Mouse (Mus musculus) CH12.LX (cell line): ENCODE results near the gene Ninl. TPM values are rescaled to one million over a fixed set of nuclear protein-coding genes. Genes with fewer than 3 reads are reported as not detected.
"Not testable (repeated sequence)": the region's sequence is repeated elsewhere in the genome, so short reads cannot be mapped to it uniquely, and the experiment has no call there.

Experiments used
- DNase-seq: peaks from one replicate; pipeline ENCODE4 v3.0.0-alpha.2; 2013; ENCODE audit errors: extremely low read depth
- H3K27ac ChIP-seq: 2 replicates; pipeline ENCODE4 v1.5.1; 2012; ENCODE audit warnings: low read depth, mild to moderate bottlenecking, control low read depth, moderate library complexity; ENCODE audit not compliant: insufficient read depth
- H3K27me3 ChIP-seq: replicated peaks from 2 replicates; pipeline ENCODE3; 2012; ENCODE audit warnings: inconsistent platforms
- H3K36me3 ChIP-seq, 2 experiments: replicated peaks in 1 of 2; 2 replicates each; pipeline versions ENCODE3 to v1.6.1; 2012; ENCODE audit warnings: inconsistent platforms in 1 of 2, low read length in 1 of 2, mild to moderate bottlenecking in 1 of 2, mixed read lengths in 1 of 2, moderate library complexity in 1 of 2; ENCODE audit not compliant: control insufficient read depth in 1 of 2, insufficient read depth in 1 of 2
- H3K4me1 ChIP-seq, 2 experiments: 2 replicates each; pipeline ENCODE4 v1.6.1; 2012; ENCODE audit warnings: inconsistent platforms in 1 of 2, moderate library complexity in 1 of 2; ENCODE audit not compliant: insufficient read depth in 2 of 2, control insufficient read depth in 1 of 2
- H3K4me2 ChIP-seq: 2 replicates; pipeline ENCODE4 v1.6.1; 2012; ENCODE audit warnings: low read depth, mild to moderate bottlenecking, control low read depth; ENCODE audit not compliant: poor library complexity, insufficient read depth, severe bottlenecking
- H3K4me3 ChIP-seq, 3 experiments: fragments of 150-350 bp in 1 of 3; sonication (generic) in 1 of 3; replicated peaks in 1 of 3; 2 replicates each; pipeline versions ENCODE3 to v1.5.1; 2011 to 2012; ENCODE audit warnings: low read depth in 2 of 3, low read length in 2 of 3, mild to moderate bottlenecking in 2 of 3, moderate library complexity in 2 of 3, control low read depth in 1 of 3, improper control_type of control experiment in 1 of 3, inconsistent platforms in 1 of 3, mixed read lengths in 1 of 3; ENCODE audit not compliant: poor library complexity in 1 of 3
- H3K79me2 ChIP-seq: replicated peaks from 2 replicates; pipeline ENCODE4 v1.6.1; 2012; ENCODE audit warnings: mild to moderate bottlenecking, moderate library complexity; ENCODE audit not compliant: control insufficient read depth, poor library complexity, insufficient read depth, severe bottlenecking; ENCODE audit errors: extremely low read depth
- H3K9ac ChIP-seq: 2 replicates; pipeline ENCODE4 v1.6.1; 2012; ENCODE audit warnings: low read depth, mild to moderate bottlenecking, control low read depth, moderate library complexity; ENCODE audit not compliant: insufficient read depth
- H3K9me3 ChIP-seq: replicated peaks from 2 replicates; pipeline ENCODE3; 2012; ENCODE audit warnings: low read length, inconsistent platforms, mixed read lengths
- CHD1 ChIP-seq: IDR thresholded peaks from 2 replicates; pipeline ENCODE4 v1.6.1; 2012; ENCODE audit warnings: low read depth, low read length, improper control_type of control experiment, inconsistent platforms
- CHD2 ChIP-seq: IDR thresholded peaks from 2 replicates; pipeline ENCODE4 v1.6.1; 2011; ENCODE audit warnings: low read length, improper control_type of control experiment
- E2F4 ChIP-seq: IDR thresholded peaks from 2 replicates; pipeline ENCODE4 v1.6.1; 2011; ENCODE audit warnings: low read depth, low read length, improper control_type of control experiment; ENCODE audit not compliant: insufficient replicate concordance
- ELF1 ChIP-seq: IDR thresholded peaks from 2 replicates; pipeline ENCODE4 v1.6.1; 2014; ENCODE audit warnings: low read depth, mild to moderate bottlenecking, inconsistent platforms, low read length, improper control_type of control experiment
- GABPA ChIP-seq: IDR thresholded peaks from 2 replicates; pipeline ENCODE4 v1.6.1; 2012; ENCODE audit warnings: low read depth, low read length, improper control_type of control experiment, inconsistent platforms; ENCODE audit not compliant: insufficient replicate concordance
- IRF4 ChIP-seq: IDR thresholded peaks from 2 replicates; pipeline ENCODE4 v1.6.1; 2014; ENCODE audit warnings: low read depth, mild to moderate bottlenecking, inconsistent platforms, low read length, improper control_type of control experiment
- JUND ChIP-seq: conservative IDR thresholded peaks from 2 replicates; pipeline ENCODE4 v1.6.1; 2011; ENCODE audit warnings: low read depth, low read length, improper control_type of control experiment
- KAT2A ChIP-seq: IDR thresholded peaks from 2 replicates; pipeline ENCODE4 v1.6.1; 2012; ENCODE audit warnings: low read length, improper control_type of control experiment, inconsistent platforms; ENCODE audit not compliant: insufficient replicate concordance
- MAFK ChIP-seq: IDR thresholded peaks from 2 replicates; pipeline ENCODE4 v1.6.1; 2011; ENCODE audit warnings: low read length, improper control_type of control experiment; ENCODE audit not compliant: insufficient replicate concordance
- MAX ChIP-seq: IDR thresholded peaks from 2 replicates; pipeline ENCODE4 v1.6.1; 2011; ENCODE audit warnings: low read length, improper control_type of control experiment
- MYC ChIP-seq: IDR thresholded peaks from 2 replicates; pipeline ENCODE4 v1.6.1; 2011; ENCODE audit warnings: low read depth, mild to moderate bottlenecking, improper control_type of control experiment, low read length
- NELFE ChIP-seq: IDR thresholded peaks from 2 replicates; pipeline ENCODE4 v1.6.1; 2011; ENCODE audit warnings: low read depth, low read length, improper control_type of control experiment
- NRF1 ChIP-seq: IDR thresholded peaks from 2 replicates; pipeline ENCODE4 v1.6.1; 2014; ENCODE audit warnings: low read depth, mild to moderate bottlenecking, inconsistent platforms, low read length, improper control_type of control experiment, moderate library complexity
- RCOR1 ChIP-seq: conservative IDR thresholded peaks from 2 replicates; pipeline ENCODE4 v1.6.1; 2012; ENCODE audit warnings: low read depth, mild to moderate bottlenecking, inconsistent platforms, low read length, improper control_type of control experiment
- SIN3A ChIP-seq: IDR thresholded peaks from 2 replicates; pipeline ENCODE4 v1.6.1; 2012; ENCODE audit warnings: low read length, improper control_type of control experiment, inconsistent platforms
- SMC3 ChIP-seq: IDR thresholded peaks from 2 replicates; pipeline ENCODE4 v1.6.1; 2011; ENCODE audit warnings: low read depth, low read length, improper control_type of control experiment
- TBP ChIP-seq: conservative IDR thresholded peaks from 2 replicates; pipeline ENCODE4 v1.6.1; 2011; ENCODE audit warnings: low read depth, low read length, improper control_type of control experiment
- TCF12 ChIP-seq: IDR thresholded peaks from 2 replicates; pipeline ENCODE4 v1.6.1; 2014; ENCODE audit warnings: low read depth, mild to moderate bottlenecking, inconsistent platforms, low read length, improper control_type of control experiment
- USF1 ChIP-seq: IDR thresholded peaks from 2 replicates; pipeline ENCODE4 v1.6.1; 2014; ENCODE audit warnings: low read depth, mild to moderate bottlenecking, inconsistent platforms, low read length, improper control_type of control experiment
- ZKSCAN1 ChIP-seq: IDR thresholded peaks from 2 replicates; pipeline ENCODE4 v1.6.1; 2012; ENCODE audit warnings: low read depth, inconsistent platforms, low read length, improper control_type of control experiment, borderline replicate concordance
- ZMIZ1 ChIP-seq: IDR thresholded peaks from 2 replicates; pipeline ENCODE4 v1.6.1; 2012; ENCODE audit warnings: low read depth, mild to moderate bottlenecking, inconsistent platforms, low read length, improper control_type of control experiment
- dilution Hi-C: fragments of 300-500 bp; cut with MboI; formaldehyde crosslinking; loops from 2 replicates; pipeline ENCODE4 v1.14.3; 2020; ENCODE audit warnings: low sequenced_read_pairs; ENCODE audit not compliant: extremely low pct_unique_long_range_greater_than_20kb, extremely low pct_ligation_motif_present
- in situ Hi-C: fragments of 300-500 bp; cut with MboI; formaldehyde crosslinking; loops from 3 replicates; pipeline ENCODE4 v1.14.3; 2019; ENCODE audit warnings: low sequenced_read_pairs, low pct_ligation_motif_present, low pct_unique_long_range_greater_than_20kb, mixed read lengths
- polyA plus RNA-seq: library from polyadenylated mRNA; unstranded; fragments of >175 nt; gene quantifications from 2 replicates; pipeline ENCODE4 v1.2.1, GENCODE M21; 2012; ENCODE audit warnings: low read depth; ENCODE audit not compliant: insufficient read length
- total RNA-seq, 2 experiments: library from RNA; depleted of rRNA; stranded (reverse); fragments of 300-350 nt in 1 of 2; fragments of >200 nt in 1 of 2; gene quantifications; 2 replicates each; pipeline ENCODE4 v1.2.3; 2012 to 2014

Gene Ninl
- total and polyA plus RNA-seq, 3 experiments = 1.8 to 6.6 (median 3.5) TPM

DNA sequence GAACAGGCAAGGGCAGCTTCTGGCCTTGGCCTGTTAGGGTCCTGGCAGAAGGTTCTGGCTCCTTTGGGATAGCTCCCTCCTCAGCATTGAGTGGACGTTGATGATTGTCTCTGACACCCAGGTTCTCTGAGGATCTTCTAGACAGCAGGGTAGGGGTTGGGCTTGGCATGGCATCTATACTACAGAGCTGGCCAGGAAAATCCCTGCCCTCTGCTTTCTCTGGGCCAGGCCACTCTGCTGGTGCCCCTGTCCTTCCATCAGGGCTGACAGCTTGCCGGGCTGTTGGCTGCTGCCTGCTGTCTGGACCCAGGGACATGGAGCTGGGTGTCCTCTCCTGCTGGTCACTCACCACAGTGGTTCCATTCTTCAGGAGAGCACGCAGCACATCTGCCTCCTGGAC, 89.5 kb downstream of the Ninl start:
- H3K27ac ChIP-seq = no peak overlapping the region
- H3K4me1 ChIP-seq = no peaks in the 10 kb centered on the region
- DNase-seq = no peak
- dilution Hi-C loops (no loop called here), in situ Hi-C loops (no loop called here)
- H3K9ac ChIP-seq = no peak overlapping the region
- H3K79me2 ChIP-seq = no peaks in the 10 kb centered on the region
- no peaks in the 10 kb centered on the region for H3K9me3 ChIP-seq
- H3K36me3 ChIP-seq = peaks cover 0 to 15% of the 10 kb centered on the region in 2 experiments
- TF ChIP-seq E2F4 (no peak), GABPA (no peak), KAT2A (no peak), SIN3A (no peak), CHD1 (no peak), JUND (no peak), MYC (no peak), MAFK (no peak), TCF12 (no peak), IRF4 (no peak), ZMIZ1 (no peak), NRF1 (no peak), SMC3 (no peak), MAX (no peak), NELFE (no peak), CHD2 (no peak), USF1 (no peak), ZKSCAN1 (no peak), ELF1 (no peak), TBP (no peak)
- no peak overlapping the region for H3K4me2 ChIP-seq
- H3K27me3 ChIP-seq = no peaks in the 10 kb centered on the region
- H3K4me3 ChIP-seq = no peak overlapping the region

DNA sequence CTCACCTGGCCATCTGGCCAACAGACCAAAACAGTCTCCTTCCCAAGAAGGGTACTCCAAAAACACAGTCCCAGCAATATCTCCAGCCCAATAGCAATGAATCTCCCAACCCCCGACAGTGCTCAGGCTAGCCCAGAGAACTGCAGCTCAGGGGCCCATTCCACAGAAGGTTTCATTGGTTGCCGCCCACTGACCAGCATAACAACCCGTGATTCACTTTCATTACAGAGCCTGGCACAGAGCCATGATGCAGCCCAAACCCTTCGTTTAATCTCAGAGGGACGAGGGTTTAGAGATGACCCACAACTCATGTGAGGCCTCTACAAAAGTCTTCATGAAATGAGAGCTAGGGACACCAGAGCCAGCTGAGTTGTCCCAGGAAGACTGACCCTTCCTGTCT, 90.4 kb downstream of the Ninl start:
- Histone ChIP-seq H3K36me3 (peaks cover 3 to 17% of the 10 kb centered on the region in 2 experiments), H3K9ac (no peak overlapping the region), H3K4me3 (no peak overlapping the region), H3K79me2 (no peaks in the 10 kb centered on the region), H3K4me1 (no peaks in the 10 kb centered on the region), H3K27me3 (no peaks in the 10 kb centered on the region), H3K4me2 (no peak overlapping the region)
- no peak for DNase-seq
- in situ Hi-C loops = no loop called here
- dilution Hi-C loops = no loop called here
- TF ChIP-seq RCOR1 = no peak
- TF ChIP-seq, all 38 proteins: peak for 0
- no peaks in the 10 kb centered on the region for H3K9me3 ChIP-seq
- no peak overlapping the region for H3K27ac ChIP-seq

DNA sequence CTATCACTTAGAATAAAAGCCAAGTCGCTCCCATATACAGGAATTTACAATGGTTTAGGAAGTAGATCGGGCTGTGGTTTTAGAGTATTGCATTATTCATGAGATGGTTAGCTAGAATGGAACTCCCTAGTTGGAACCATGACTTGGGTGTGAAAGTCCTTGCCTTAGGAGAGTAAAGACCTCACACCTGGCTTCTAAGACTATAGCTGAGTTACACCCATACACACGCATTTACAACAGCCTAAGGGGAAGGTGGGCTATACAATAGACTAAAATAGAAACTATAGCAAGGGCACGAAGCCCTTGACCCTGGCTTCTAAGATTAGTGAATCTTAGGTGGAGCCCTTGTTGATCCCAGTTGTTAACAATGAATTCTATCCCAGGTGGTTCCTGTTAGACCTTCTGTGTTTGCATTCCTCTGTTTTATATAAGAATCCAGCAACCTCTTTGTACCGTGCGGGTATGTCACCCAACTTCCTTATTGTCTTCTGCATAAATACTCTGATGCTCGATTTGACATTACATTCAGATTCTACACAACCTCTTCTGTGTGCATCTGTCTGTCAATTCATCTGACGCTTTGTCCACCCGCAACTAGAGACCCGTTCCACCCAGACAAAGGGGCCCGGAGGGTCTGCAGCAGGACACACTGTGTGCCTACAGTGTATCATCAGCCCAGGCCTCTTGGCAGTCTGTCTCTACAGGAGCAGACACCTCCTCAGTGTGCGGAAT, 91.1 kb downstream of the Ninl start:
- peaks cover 3 to 17% of the 10 kb centered on the region in 2 experiments for H3K36me3 ChIP-seq
- DNase-seq, H3K4me3 ChIP-seq, dilution Hi-C loops, H3K27ac ChIP-seq, H3K9me3 ChIP-seq, in situ Hi-C loops, H3K4me2 ChIP-seq, H3K4me1 ChIP-seq, H3K9ac ChIP-seq, H3K79me2 ChIP-seq, H3K27me3 ChIP-seq: not testable (repeated sequence)

DNA sequence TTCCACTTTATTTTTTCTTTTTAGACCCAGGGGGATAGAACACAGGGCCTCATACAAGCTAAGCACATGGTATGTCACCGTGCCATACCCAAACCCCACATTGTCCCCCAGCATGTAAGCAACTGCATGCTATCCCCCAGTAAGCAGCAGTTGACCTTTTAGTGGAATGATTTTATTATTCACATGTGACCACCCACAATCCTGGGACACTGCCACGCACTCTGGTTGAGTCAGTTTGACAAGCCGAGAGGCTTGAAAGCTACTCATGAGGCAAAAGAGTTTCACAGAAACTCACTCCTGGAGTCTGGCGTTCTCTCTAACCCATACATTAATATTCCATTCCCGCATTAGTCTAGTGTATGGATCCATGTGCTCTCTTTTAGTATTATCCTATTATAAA, 91.8 kb downstream of the Ninl start:
- H3K9me3 ChIP-seq, H3K27ac ChIP-seq, H3K9ac ChIP-seq, H3K27me3 ChIP-seq, in situ Hi-C loops, H3K79me2 ChIP-seq, dilution Hi-C loops, DNase-seq, H3K4me1 ChIP-seq, H3K4me3 ChIP-seq, H3K4me2 ChIP-seq: not testable (repeated sequence)
- H3K36me3 ChIP-seq = peaks cover 3 to 15% of the 10 kb centered on the region in 2 experiments
